Comparison of ENCODE assay signal across 8 mouse cellular contexts in genomic region chrX:162643789-162644092, GRCm38 (mm10). TPM values are rescaled to one million over a fixed set of nuclear protein-coding genes. Genes with fewer than 3 reads are reported as not detected.
DNase-seq lines count a peak whose midpoint lies in the region; ATAC-seq and TF ChIP-seq lines count a peak whose summit lies in the region.

No protein-coding gene starts in this region.

- ATAC-seq in heart, embryonic 15.5 days (replicated peaks; ENCODE audit: insufficient number of reproducible peaks, insufficient read depth, low FRiP score, low read depth) = no peak
- ATAC-seq in hindbrain, embryonic 13.5 days (ENCODE audit: low FRiP score) = no peak
- no peak for ATAC-seq in midbrain, embryonic 12.5 days (ENCODE audit: low FRiP score, low read depth)
- no peak for ATAC-seq in CD4-positive, CD25-positive, alpha-beta regulatory T cell, adult 4 months

- peak overlapping the region; percentile 91 for H3K4me2 ChIP-seq in heart, embryonic 15.5 days
- H3K4me2 ChIP-seq in hindbrain, embryonic 13.5 days = peak overlapping the region; percentile 57
- peak overlapping the region; percentile 71 for H3K4me2 ChIP-seq in midbrain, embryonic 12.5 days (replicated peaks)

- 21% methylated on average over 4 of the region's 4 CpGs for WGBS in heart, embryonic 15.5 days
- WGBS in bone marrow, adult 2 months = 15% methylated on average over 4 of the region's 4 CpGs
- 19% methylated on average over 4 of the region's 4 CpGs for WGBS in hindbrain, embryonic 13.5 days
- 30% methylated on average over 4 of the region's 4 CpGs for WGBS in midbrain, embryonic 12.5 days

- no peaks in the 10 kb centered on the region for H3K36me3 ChIP-seq in heart, embryonic 15.5 days
- H3K36me3 ChIP-seq in hindbrain, embryonic 13.5 days = no peaks in the 10 kb centered on the region
- no peaks in the 10 kb centered on the region for H3K36me3 ChIP-seq in midbrain, embryonic 12.5 days

- intact Hi-C loops in heart, postnatal 14 days (cut with DNase I) = no loop called here

- H3K9ac ChIP-seq in heart, embryonic 15.5 days = no peak overlapping the region
- H3K9ac ChIP-seq in hindbrain, embryonic 13.5 days = no peak overlapping the region
- H3K9ac ChIP-seq in midbrain, embryonic 12.5 days (replicated peaks) = no peak overlapping the region

- no peak for TF ChIP-seq POLR2A in bone marrow, adult 2 months (IDR thresholded peaks at IDR 0.05; ENCODE audit: borderline replicate concordance, control insufficient read depth, low read depth, low read length)

- no peaks in the 10 kb centered on the region for H3K27me3 ChIP-seq in heart, embryonic 15.5 days
- peaks cover 28% of the 10 kb centered on the region; the same call in 1 of the 2 replicates for H3K27me3 ChIP-seq in hindbrain, embryonic 13.5 days
- peaks cover 33% of the 10 kb centered on the region for H3K27me3 ChIP-seq in midbrain, embryonic 12.5 days

- no peaks in the 10 kb centered on the region for H3K9me3 ChIP-seq in heart, embryonic 15.5 days (replicated peaks)
- no peaks in the 10 kb centered on the region for H3K9me3 ChIP-seq in hindbrain, embryonic 13.5 days
- no peaks in the 10 kb centered on the region for H3K9me3 ChIP-seq in midbrain, embryonic 12.5 days

- H3K4me1 ChIP-seq in heart, embryonic 15.5 days (replicated peaks) = no peaks in the 10 kb centered on the region
- H3K4me1 ChIP-seq in bone marrow, adult 2 months (ENCODE audit: control insufficient read depth, insufficient read depth, low read length) = no peaks in the 10 kb centered on the region
- H3K4me1 ChIP-seq in hindbrain, embryonic 13.5 days (replicated peaks) = no peaks in the 10 kb centered on the region
- no peaks in the 10 kb centered on the region for H3K4me1 ChIP-seq in midbrain, embryonic 12.5 days

- no peak overlapping the region for H3K27ac ChIP-seq in heart, embryonic 15.5 days
- H3K27ac ChIP-seq in bone marrow, adult 2 months (ENCODE audit: control insufficient read depth, insufficient read depth, low read depth, low read length, poor library complexity) = no peak overlapping the region
- no peak overlapping the region for H3K27ac ChIP-seq in hindbrain, embryonic 13.5 days
- no peak overlapping the region for H3K27ac ChIP-seq in midbrain, embryonic 12.5 days (replicated peaks)

- no peak for DNase-seq in heart, postnatal 14 days
- DNase-seq in urinary bladder, adult 2 months (ENCODE audit: low spot score) = no peak
- DNase-seq in gastrocnemius, adult 18-20 months (ENCODE audit: low spot score) = no peak

- no peak for TF ChIP-seq CTCF in bone marrow, adult 2 months (IDR thresholded peaks at IDR 0.05; ENCODE audit: control insufficient read depth, insufficient read depth, low read length)

- peak overlapping the region; percentile 63 for H3K4me3 ChIP-seq in heart, embryonic 15.5 days
- H3K4me3 ChIP-seq in bone marrow, adult 2 months (replicated peaks; ENCODE audit: control insufficient read depth, low read depth, low read length) = peak overlapping the region; percentile 20
- H3K4me3 ChIP-seq in hindbrain, embryonic 13.5 days = peak overlapping the region; percentile 60
- peak overlapping the region; percentile 59 for H3K4me3 ChIP-seq in midbrain, embryonic 12.5 days

RNA-seq across cellular contexts. Expression of gene Reps2, which starts 0.3 kb away (rescaled TPM):
- 0.40 and 0.43 TPM in 2 replicates for polyA plus RNA-seq in heart, embryonic 15.5 days (2015; fragmentation: Nextera tagmentation; extraction: Ambion mirVana)
- 1 to 10 TPM; 1.3 to 3.0 TPM for total RNA-seq in heart, postnatal 14 days (2021)
- 0.92 and 1.5 TPM in 2 replicates for polyA plus RNA-seq in bone marrow, adult 2 months (2011; ENCODE audit: insufficient read depth, insufficient read length, low replicate concordance, missing spikeins)
- polyA plus RNA-seq in hindbrain, embryonic 13.5 days (2015; fragmentation: Nextera tagmentation; extraction: Ambion mirVana) = 1.7 and 1.9 TPM in 2 replicates
- 1.7 and 2.0 TPM in 2 replicates for polyA plus RNA-seq in midbrain, embryonic 12.5 days (2016; fragmentation: Nextera tagmentation; extraction: Ambion mirVana)
- polyA plus RNA-seq in urinary bladder, adult 2 months (2012; rRNA removed) = 5.6 and 7.3 TPM in 2 replicates
- not detected for polyA plus RNA-seq in CD4-positive, CD25-positive, alpha-beta regulatory T cell, adult 4 months (2017; shearing (Covaris generic))
- 1 to 10 TPM in 1 of 2 experiments, under 1 TPM in 1; 0.96 to 1.5 TPM for total RNA-seq in gastrocnemius, adult 18-20 months (2021)
